Mouse (Mus musculus): Measurements from ENCODE around the gene Ttll5.
A peak's percentile ranks its signal among the peaks of the same experiment; 100 is the strongest.

GRCm38 (mm10) chr12:86076321-86076901 lies 252.0 kb downstream of the Ttll5 start:
- TF ChIP-seq CTCF (IDR thresholded peaks at IDR 0.05; ENCODE audit: low read depth) (peak; percentile 57), EP300 (optimal IDR thresholded peaks at IDR 0.05) (no peak)

Measured in stomach, postnatal 0 days (tissue).